Mouse (Mus musculus) embryo, embryonic 11.5 days (tissue): ENCODE data around the gene H2-T23.
A peak's percentile ranks its signal among the peaks of the same experiment; 100 is the strongest.
"Not testable (repeated sequence)": the region's sequence is repeated elsewhere in the genome, so short reads cannot be mapped to it uniquely, and the experiment has no call there.

Experiments used
- DNase-seq: peaks from one replicate; pipeline ENCODE4 v3.0.0-alpha.2; 2012; ENCODE audit warnings: low read depth, low spot score

H2-T23 gene

DNA sequence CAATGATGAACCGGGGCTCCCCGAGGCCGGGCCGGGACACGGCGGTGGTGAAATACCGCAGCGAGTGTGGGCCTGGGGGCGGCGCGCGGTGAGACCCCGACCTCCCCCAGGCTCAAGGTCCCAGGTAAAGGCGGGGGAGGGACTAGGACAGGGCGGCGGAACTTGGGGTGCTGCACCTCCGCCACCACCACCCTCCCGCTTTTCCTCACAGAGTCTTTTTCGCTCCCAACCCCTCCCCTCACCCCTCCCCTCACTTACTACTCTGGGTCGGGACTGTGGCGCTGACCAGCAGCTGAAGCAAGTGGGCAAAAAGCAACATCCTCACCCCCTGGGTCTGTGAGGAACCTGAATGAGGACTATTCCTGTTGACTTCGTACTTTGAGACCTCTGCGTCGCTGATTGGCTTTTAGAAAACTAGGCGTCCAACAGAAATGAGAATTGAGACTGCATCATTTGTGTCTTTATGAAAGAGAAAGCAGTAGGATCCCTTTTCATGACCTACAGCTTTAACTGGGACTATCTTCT lies at the start of gene H2-T23:
H2-T23 (minus strand) TSS at position 505 of the 525 bp plus-strand sequence.
- not testable (repeated sequence) for DNase-seq

DNA sequence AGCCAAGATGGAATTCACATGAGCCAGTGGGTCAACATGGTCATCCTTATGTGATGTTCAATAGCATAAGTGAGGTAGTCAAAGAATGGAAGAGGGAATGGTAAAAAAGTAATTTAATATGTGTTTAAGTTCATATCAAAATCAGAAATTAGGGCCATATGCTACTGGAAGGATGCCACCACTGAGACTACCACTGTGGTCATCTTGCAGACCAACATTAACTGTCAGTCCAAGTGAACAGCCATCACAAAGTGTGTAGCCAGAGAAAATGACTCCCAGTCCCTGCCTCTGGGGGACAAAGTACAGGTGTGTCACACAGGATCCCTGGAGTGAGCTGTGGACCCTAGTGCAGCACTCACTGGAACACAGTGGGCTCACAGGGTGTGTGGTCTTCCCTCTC lies 49.2 kb upstream of the H2-T23 start:
- DNase-seq, result not testable (repeated sequence)

- peak; percentile 81 for DNase-seq
These were observed 28.2 kb upstream of the H2-T23 start for GRCm38 (mm10) chr17:36060829-36061228.

DNA sequence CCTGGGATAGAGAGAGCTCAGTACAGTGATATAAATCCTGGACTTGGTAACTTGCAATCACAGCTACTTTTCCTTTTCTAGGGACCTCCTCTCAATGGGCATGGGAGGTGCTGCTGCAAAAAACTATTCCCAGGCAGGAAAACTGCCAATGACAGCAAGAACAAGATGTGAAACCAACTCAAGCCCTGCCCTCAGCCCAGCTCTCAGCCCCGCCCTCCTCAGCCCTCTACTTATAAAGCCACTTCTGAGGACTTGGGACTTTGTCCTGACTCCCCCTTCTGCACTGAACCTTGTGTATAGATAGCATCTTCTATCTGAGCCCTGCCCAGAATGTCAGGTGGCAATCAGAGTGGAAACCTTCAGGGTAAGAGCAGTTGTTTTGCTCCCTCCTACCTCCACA lies 25.7 kb upstream of the H2-T23 start, which contains the start of gene Gm11127:
Gm11127 (minus strand) TSS at position 10 of the 400 bp plus-strand sequence.
- not testable (repeated sequence) for DNase-seq

- DNase-seq, result not testable (repeated sequence)
These were observed 25.3 kb upstream of the H2-T23 start for GRCm38 (mm10) chr17:36057927-36058326.

DNA sequence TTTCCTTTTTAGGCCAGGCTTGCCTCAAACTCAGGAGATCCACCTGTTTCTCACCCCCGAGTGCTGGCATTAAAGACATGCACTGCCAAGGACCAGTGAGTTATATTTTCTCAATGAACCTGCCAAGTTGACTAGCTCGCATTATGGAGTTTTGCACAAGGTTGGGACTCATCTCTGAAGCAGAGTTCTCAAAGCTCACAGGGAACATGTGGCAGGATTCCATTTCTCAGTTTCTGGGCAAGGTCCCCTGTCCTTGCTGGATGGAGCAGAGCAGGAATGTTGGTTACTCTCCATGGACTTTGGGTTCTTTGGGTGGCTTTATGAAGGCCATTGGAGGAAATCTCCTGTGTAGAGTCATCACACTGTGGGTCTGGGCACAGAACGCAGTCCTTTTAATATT lies 10.6 kb upstream of the H2-T23 start:
- no peak for DNase-seq

GRCm38 (mm10) chr17:36042610-36043169 lies 10.0 kb upstream of the H2-T23 start, which contains the start of the genes H2-T22 and Gm6034:
H2-T22 (minus strand) TSS chr17:36042747.
Gm6034 (plus strand) TSS chr17:36042961.
- DNase-seq, result peak; percentile 47

- not testable (repeated sequence) for DNase-seq
These were observed 9.4 kb upstream of the H2-T23 start for GRCm38 (mm10) chr17:36042055-36042454.

DNA sequence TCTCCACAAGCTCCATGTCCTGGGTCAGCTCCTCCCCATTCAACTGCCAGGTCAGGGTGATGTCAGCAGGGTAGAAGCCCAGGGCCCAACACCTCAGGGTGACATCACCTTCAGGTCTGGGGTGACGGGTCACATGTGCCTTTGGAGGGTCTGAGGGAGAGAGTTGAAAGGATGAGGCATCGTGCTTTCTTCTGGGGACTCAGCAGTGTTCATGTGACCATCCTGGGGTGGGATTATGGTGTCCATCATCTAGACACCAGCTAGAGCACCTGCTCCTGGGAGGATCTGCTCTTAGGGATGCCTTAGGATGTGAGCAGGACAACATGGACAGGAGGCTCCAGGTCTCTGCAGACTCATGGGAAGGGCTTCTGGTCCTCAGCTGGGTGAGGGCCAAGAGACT lies 7.9 kb upstream of the H2-T23 start:
- DNase-seq, result not testable (repeated sequence)

GRCm38 (mm10) chr17:36036126-36036525 lies 3.5 kb upstream of the H2-T23 start:
- DNase-seq, result not testable (repeated sequence)

- DNase-seq, result not testable (repeated sequence)
These were observed 2.5 kb upstream of the H2-T23 start for GRCm38 (mm10) chr17:36035010-36035638.

- not testable (repeated sequence) for DNase-seq
These were observed 1.9 kb upstream of the H2-T23 start for GRCm38 (mm10) chr17:36034524-36034923.

DNA sequence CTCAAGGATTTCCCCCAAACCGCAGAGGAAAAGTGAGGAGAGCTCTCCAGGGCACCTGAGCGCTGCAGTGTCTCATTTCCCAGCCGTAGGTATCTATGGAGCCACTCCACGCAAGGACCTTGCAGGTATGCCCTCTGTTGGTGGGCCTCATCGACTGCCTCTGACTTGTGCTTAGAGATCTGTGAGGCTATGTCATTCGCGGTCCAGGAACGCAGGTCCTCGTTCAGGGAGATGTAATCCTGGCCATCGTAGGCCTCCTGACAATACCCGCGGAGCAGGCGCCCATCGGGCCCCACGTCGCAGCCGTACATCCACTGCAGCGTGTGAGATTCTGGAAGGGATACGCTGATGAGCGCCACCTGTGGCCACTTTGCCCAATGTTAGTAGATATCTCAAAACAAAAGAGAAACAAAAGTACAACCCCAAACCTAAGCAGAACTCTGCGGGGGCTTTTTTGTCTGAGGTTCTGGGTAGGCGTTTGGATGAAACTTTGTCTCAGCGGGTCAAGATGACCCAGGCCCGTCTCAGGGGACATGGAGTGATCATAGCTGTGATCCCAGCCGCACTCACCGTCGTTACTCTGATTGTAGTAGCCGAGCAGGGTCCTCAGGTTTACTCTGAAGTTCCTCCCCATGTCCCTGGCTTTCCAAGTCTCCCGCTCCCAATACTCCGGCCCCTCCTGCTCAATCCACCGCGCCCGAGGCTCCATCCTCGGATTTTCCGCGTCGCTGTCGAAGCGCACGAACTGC lies 898 bp downstream of the H2-T23 start:
- not testable (repeated sequence) for DNase-seq

- not testable (repeated sequence) for DNase-seq
These were observed 1.7 kb downstream of the H2-T23 start for GRCm38 (mm10) chr17:36030703-36031582.

GRCm38 (mm10) chr17:36030046-36030702 lies 2.5 kb downstream of the H2-T23 start:
- DNase-seq, result not testable (repeated sequence)

- no peak for DNase-seq
These were observed 3.6 kb downstream of the H2-T23 start for GRCm38 (mm10) chr17:36028879-36029619.

DNA sequence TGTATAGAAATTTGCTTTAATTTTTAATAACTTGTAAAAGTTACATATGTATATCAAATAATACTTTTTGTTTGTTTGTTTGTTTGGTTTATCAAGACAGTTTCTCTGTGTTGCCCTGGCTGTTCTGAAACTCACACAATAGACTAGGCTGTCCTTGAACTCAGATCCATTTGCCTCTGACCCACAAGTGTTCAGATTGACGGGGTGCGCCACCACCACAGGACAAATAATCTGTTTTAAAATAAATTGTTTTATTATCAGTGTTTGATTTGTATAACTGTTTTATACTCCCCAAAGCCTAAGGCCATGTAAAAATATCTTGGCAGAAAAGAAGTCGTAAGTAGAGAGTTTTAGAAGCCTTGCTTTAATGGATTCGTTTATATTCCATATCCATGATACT lies 5.0 kb downstream of the H2-T23 start:
- no peak for DNase-seq

DNA sequence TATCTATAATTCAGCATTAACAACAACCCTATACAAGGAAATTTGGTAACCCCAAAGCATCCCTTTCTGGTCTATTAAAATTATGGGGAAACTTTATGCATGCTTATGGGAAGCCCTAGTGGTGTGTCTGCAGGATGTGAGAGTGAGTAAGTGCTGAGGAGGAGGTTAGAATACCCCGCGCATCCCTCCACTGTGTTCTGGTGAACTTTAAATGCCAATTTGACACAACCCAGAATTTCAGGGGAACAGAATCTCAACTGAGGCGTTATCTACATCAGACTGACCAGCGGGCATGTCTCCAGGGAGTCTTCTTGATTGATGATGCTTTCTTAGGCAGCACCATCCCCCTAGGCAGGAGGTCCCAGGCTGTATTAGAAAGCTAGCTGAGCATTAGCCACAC lies 6.8 kb downstream of the H2-T23 start:
- no peak for DNase-seq

DNA sequence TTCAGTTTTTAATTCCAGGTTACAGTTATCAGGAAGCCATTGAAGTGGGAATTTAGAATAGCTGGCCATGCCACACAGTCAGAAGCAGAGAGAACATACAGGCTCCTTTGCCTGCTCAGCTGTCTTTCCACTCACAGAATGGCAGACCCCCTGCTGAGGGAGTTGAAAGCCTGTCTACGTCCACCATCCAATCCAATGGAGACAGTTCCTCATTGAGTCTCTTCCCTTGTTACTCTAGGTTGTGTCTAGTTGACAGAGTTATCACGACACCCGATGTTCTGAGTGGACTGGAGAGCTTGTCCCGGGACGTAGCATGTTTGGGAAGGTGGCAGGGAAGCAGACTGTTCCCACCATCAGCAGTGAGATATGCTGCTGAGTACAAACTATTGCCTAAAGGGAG lies 7.5 kb downstream of the H2-T23 start:
- DNase-seq, result no peak
